Mouse (Mus musculus): ENCODE data around the gene Skiv2l. TPM values are rescaled to one million over a fixed set of nuclear protein-coding genes. Genes with fewer than 3 reads are reported as not detected.
"Not testable (repeated sequence)": the region's sequence is repeated elsewhere in the genome, so short reads cannot be mapped to it uniquely, and the experiment has no call there.

The Skiv2l gene
- polyA plus RNA-seq, 1 experiment from 2014 or later, result 62.1 TPM

- not testable (repeated sequence) for H3K9me3 ChIP-seq (replicated peaks; ENCODE audit: control insufficient read depth, low read length, poor library complexity, severe bottlenecking); H3K4me3 ChIP-seq (ENCODE audit: low read depth, low read length); H3K27me3 ChIP-seq (ENCODE audit: control insufficient read depth, insufficient read depth, low read depth, low read length); H3K36me3 ChIP-seq (ENCODE audit: control insufficient read depth, insufficient read depth, low read length); H3K27ac ChIP-seq (ENCODE audit: low read length); H3K4me1 ChIP-seq (ENCODE audit: control insufficient read depth, insufficient read depth, low read length); ATAC-seq; H3K4me2 ChIP-seq (ENCODE audit: low read length); H3K9ac ChIP-seq (ENCODE audit: low read depth, low read length)
- WGBS, result 81% methylated on average over 8 of the region's 8 CpGs
Observed at GRCm38 (mm10) chr17:34810811-34811210, 39.2 kb downstream of the Skiv2l start.

- 92% methylated on average over 5 of the region's 5 CpGs for WGBS
- not testable (repeated sequence) for H3K4me3 ChIP-seq (ENCODE audit: low read depth, low read length); H3K9ac ChIP-seq (ENCODE audit: low read depth, low read length); H3K9me3 ChIP-seq (replicated peaks; ENCODE audit: control insufficient read depth, low read length, poor library complexity, severe bottlenecking); H3K4me2 ChIP-seq (ENCODE audit: low read length); H3K36me3 ChIP-seq (ENCODE audit: control insufficient read depth, insufficient read depth, low read length); H3K27me3 ChIP-seq (ENCODE audit: control insufficient read depth, insufficient read depth, low read depth, low read length); ATAC-seq; H3K4me1 ChIP-seq (ENCODE audit: control insufficient read depth, insufficient read depth, low read length); H3K27ac ChIP-seq (ENCODE audit: low read length)
Observed at GRCm38 (mm10) chr17:34810411-34810810, 39.6 kb downstream of the Skiv2l start.

- H3K9ac ChIP-seq (ENCODE audit: low read depth, low read length), result no peak overlapping the region
- H3K36me3 ChIP-seq (ENCODE audit: control insufficient read depth, insufficient read depth, low read length), result no peaks in the 10 kb centered on the region
- no peak overlapping the region for H3K27ac ChIP-seq (ENCODE audit: low read length)
- 84% methylated on average over 6 of the region's 6 CpGs for WGBS
- no peaks in the 10 kb centered on the region for H3K4me1 ChIP-seq (ENCODE audit: control insufficient read depth, insufficient read depth, low read length)
- no peak overlapping the region for H3K4me2 ChIP-seq (ENCODE audit: low read length)
- no peaks in the 10 kb centered on the region for H3K9me3 ChIP-seq (replicated peaks; ENCODE audit: control insufficient read depth, low read length, poor library complexity, severe bottlenecking)
- no peaks in the 10 kb centered on the region for H3K27me3 ChIP-seq (ENCODE audit: control insufficient read depth, insufficient read depth, low read depth, low read length)
- H3K4me3 ChIP-seq (ENCODE audit: low read depth, low read length), result no peak overlapping the region
- ATAC-seq, result no peak
Observed at GRCm38 (mm10) chr17:34808599-34809205, 41.3 kb downstream of the Skiv2l start.

- H3K4me2 ChIP-seq (ENCODE audit: low read length), result no peak overlapping the region
- no peaks in the 10 kb centered on the region for H3K36me3 ChIP-seq (ENCODE audit: control insufficient read depth, insufficient read depth, low read length)
- H3K9me3 ChIP-seq (replicated peaks; ENCODE audit: control insufficient read depth, low read length, poor library complexity, severe bottlenecking), result no peaks in the 10 kb centered on the region
- H3K9ac ChIP-seq (ENCODE audit: low read depth, low read length), result no peak overlapping the region
- WGBS, result 66% methylated on average over 3 of the region's 3 CpGs
- no peak overlapping the region for H3K4me3 ChIP-seq (ENCODE audit: low read depth, low read length)
- H3K27ac ChIP-seq (ENCODE audit: low read length), result no peak overlapping the region
- H3K27me3 ChIP-seq (ENCODE audit: control insufficient read depth, insufficient read depth, low read depth, low read length), result no peaks in the 10 kb centered on the region
- no peaks in the 10 kb centered on the region for H3K4me1 ChIP-seq (ENCODE audit: control insufficient read depth, insufficient read depth, low read length)
- no peak for ATAC-seq
Observed at GRCm38 (mm10) chr17:34807176-34807575, 42.8 kb downstream of the Skiv2l start.

- Histone ChIP-seq H3K9me3 (replicated peaks; ENCODE audit: control insufficient read depth, low read length, poor library complexity, severe bottlenecking) (no peaks in the 10 kb centered on the region), H3K27me3 (ENCODE audit: control insufficient read depth, insufficient read depth, low read depth, low read length) (no peaks in the 10 kb centered on the region), H3K4me1 (ENCODE audit: control insufficient read depth, insufficient read depth, low read length) (no peaks in the 10 kb centered on the region), H3K9ac (ENCODE audit: low read depth, low read length) (no peak overlapping the region), H3K36me3 (ENCODE audit: control insufficient read depth, insufficient read depth, low read length) (no peaks in the 10 kb centered on the region), H3K27ac (ENCODE audit: low read length) (no peak overlapping the region), H3K4me2 (ENCODE audit: low read length) (no peak overlapping the region), H3K4me3 (ENCODE audit: low read depth, low read length) (no peak overlapping the region)
- WGBS, result 76% methylated on average over 6 of the region's 6 CpGs
- no peak for ATAC-seq
Observed at GRCm38 (mm10) chr17:34804871-34805562, 45.0 kb downstream of the Skiv2l start.

GRCm38 (mm10) chr17:34804301-34804700 lies 45.7 kb downstream of the Skiv2l start, which contains the start of gene Cyp21a1:
TSS of gene Cyp21a1 (minus strand) at chr17:34804561.
- H3K4me3 ChIP-seq (ENCODE audit: low read depth, low read length); H3K4me2 ChIP-seq (ENCODE audit: low read length); H3K27ac ChIP-seq (ENCODE audit: low read length); H3K9ac ChIP-seq (ENCODE audit: low read depth, low read length); ATAC-seq; H3K4me1 ChIP-seq (ENCODE audit: control insufficient read depth, insufficient read depth, low read length); H3K9me3 ChIP-seq (replicated peaks; ENCODE audit: control insufficient read depth, low read length, poor library complexity, severe bottlenecking); H3K27me3 ChIP-seq (ENCODE audit: control insufficient read depth, insufficient read depth, low read depth, low read length); H3K36me3 ChIP-seq (ENCODE audit: control insufficient read depth, insufficient read depth, low read length): not testable (repeated sequence)
- WGBS, result 81% methylated on average over 3 of the region's 6 CpGs

GRCm38 (mm10) chr17:34803367-34803766 lies 46.6 kb downstream of the Skiv2l start:
- not testable (repeated sequence) for H3K4me2 ChIP-seq (ENCODE audit: low read length); H3K36me3 ChIP-seq (ENCODE audit: control insufficient read depth, insufficient read depth, low read length); H3K9ac ChIP-seq (ENCODE audit: low read depth, low read length); H3K27ac ChIP-seq (ENCODE audit: low read length); H3K4me3 ChIP-seq (ENCODE audit: low read depth, low read length); ATAC-seq; H3K27me3 ChIP-seq (ENCODE audit: control insufficient read depth, insufficient read depth, low read depth, low read length); H3K9me3 ChIP-seq (replicated peaks; ENCODE audit: control insufficient read depth, low read length, poor library complexity, severe bottlenecking); H3K4me1 ChIP-seq (ENCODE audit: control insufficient read depth, insufficient read depth, low read length)
- WGBS, result 98% methylated on average over 6 of the region's 6 CpGs

GRCm38 (mm10) chr17:34802756-34803155 lies 47.3 kb downstream of the Skiv2l start:
- not testable (repeated sequence) for H3K9me3 ChIP-seq (replicated peaks; ENCODE audit: control insufficient read depth, low read length, poor library complexity, severe bottlenecking); H3K27me3 ChIP-seq (ENCODE audit: control insufficient read depth, insufficient read depth, low read depth, low read length); ATAC-seq; H3K27ac ChIP-seq (ENCODE audit: low read length); H3K36me3 ChIP-seq (ENCODE audit: control insufficient read depth, insufficient read depth, low read length); H3K4me2 ChIP-seq (ENCODE audit: low read length); H3K4me3 ChIP-seq (ENCODE audit: low read depth, low read length); H3K4me1 ChIP-seq (ENCODE audit: control insufficient read depth, insufficient read depth, low read length); H3K9ac ChIP-seq (ENCODE audit: low read depth, low read length)
- WGBS, result 92% methylated on average over 9 of the region's 9 CpGs

- not testable (repeated sequence) for H3K27ac ChIP-seq (ENCODE audit: low read length); H3K36me3 ChIP-seq (ENCODE audit: control insufficient read depth, insufficient read depth, low read length); H3K4me2 ChIP-seq (ENCODE audit: low read length); H3K4me1 ChIP-seq (ENCODE audit: control insufficient read depth, insufficient read depth, low read length); ATAC-seq; H3K9me3 ChIP-seq (replicated peaks; ENCODE audit: control insufficient read depth, low read length, poor library complexity, severe bottlenecking); H3K4me3 ChIP-seq (ENCODE audit: low read depth, low read length); H3K27me3 ChIP-seq (ENCODE audit: control insufficient read depth, insufficient read depth, low read depth, low read length); H3K9ac ChIP-seq (ENCODE audit: low read depth, low read length)
- WGBS, result 93% methylated on average over 16 of the region's 16 CpGs
Observed at GRCm38 (mm10) chr17:34800781-34801305, 49.2 kb downstream of the Skiv2l start.

Data from midbrain, embryonic 16.5 days (tissue).